10 mouse cellular contexts compared by ENCODE assay signal in genomic region chr8:113985948-113986347, GRCm38 (mm10).
DNase-seq lines count a peak whose midpoint lies in the region; ATAC-seq lines count a peak whose summit lies in the region.
"Had no signal": no experiment of that assay in that cellular context is flagged by ENCODE, and none has a peak within 500 bp of the region (broad histone marks: within the 10 kb centered on the region; RNA-seq: fewer than 3 reads in every experiment).

No protein-coding gene starts in this region.

- DNase-seq in adrenal gland, postnatal 14 days: peak; percentile 6
- DNase-seq in adrenal gland, postnatal 4 days (ENCODE audit: low spot score in 2 of 2): no peak
- DNase-seq in kidney, adult 9 months: peak; percentile 7
- DNase-seq in kidney, postnatal 14 days: no peak
- DNase-seq in kidney, postnatal 4 days: peak; percentile 16 to 26
- DNase-seq in lung, postnatal 25 days (ENCODE audit: low spot score): peak; percentile 32
- no peak for DNase-seq in urinary bladder, postnatal 4 days (ENCODE audit: low spot score in 2 of 2)
- DNase-seq: cerebellum, adult 9-11 months; thymus, adult 18-20 months had no signal

- no peak for ATAC-seq in megakaryocyte-erythroid progenitor cell, adult 5-6 weeks (replicated peaks; ENCODE audit: low FRiP score, low TSS enrichment, poor library complexity, severe bottlenecking)

Comparison
In these comparisons a context has a peak if more than half of its experiments do, and no peak if none do; other contexts are left out.
1. DNase-seq: peak in adrenal gland, postnatal 14 days (single experiment), kidney, adult 9 months (single experiment), kidney, postnatal 4 days (2 of 2) and lung, postnatal 25 days (single experiment); none in adrenal gland, postnatal 4 days (0 of 2), kidney, postnatal 14 days (single experiment) and urinary bladder, postnatal 4 days (0 of 2).